Mouse (Mus musculus): Measurements from ENCODE around the gene Rnf126. TPM values are rescaled to one million over a fixed set of nuclear protein-coding genes. Genes with fewer than 3 reads are reported as not detected.
A peak's percentile ranks its signal among the peaks of the same experiment; 100 is the strongest.

The Rnf126 gene
- polyA plus RNA-seq, 1 experiment from 2014 or later = 78.9 TPM

- no peak for ATAC-seq (ENCODE audit: low read depth)
- Histone ChIP-seq H3K4me3 (ENCODE audit: low read depth, low read length) (peak within 1 kb of the TSS; percentile 49), H3K4me2 (ENCODE audit: low read depth, low read length) (peak within 1 kb of the TSS; percentile 79), H3K27me3 (replicated peaks; ENCODE audit: control insufficient read depth, insufficient read depth, low read length) (peaks cover 19% of the 10 kb centered on the region; the same call in 1 of the 2 replicates), H3K36me3 (ENCODE audit: control insufficient read depth, insufficient read depth, low read length) (no peaks in the 10 kb centered on the region), H3K27ac (replicated peaks; ENCODE audit: low read depth, low read length) (0 out of 2 replicates have a peak within 1 kb of the TSS, but pooled peaks have one; percentile 39), H3K9me3 (ENCODE audit: control insufficient read depth, low read length) (peaks cover 7% of the 10 kb centered on the region), H3K9ac (ENCODE audit: low read depth, low read length) (peak within 1 kb of the TSS; percentile 69), H3K4me1 (ENCODE audit: control insufficient read depth, insufficient read depth, low read length) (peaks cover 23% of the 10 kb centered on the region; the same call in 1 of the 2 replicates)
- 5% methylated on average over 21 of the region's 39 CpGs for WGBS
- peak; percentile 36 for DNase-seq (ENCODE audit: low spot score)
Measured at GRCm38 (mm10) chr10:79777103-79777531, 10.4 kb upstream of the Rnf126 start, which contains the start of gene Fstl3. Gene Fstl3, plus strand, starts transcription at chr10:79777272.

GRCm38 (mm10) chr10:79774486-79775279 is 7.9 kb upstream of the Rnf126 start:
- H3K4me2 ChIP-seq (ENCODE audit: low read depth, low read length) = no peak overlapping the region
- H3K9me3 ChIP-seq (ENCODE audit: control insufficient read depth, low read length) = peaks cover 7% of the 10 kb centered on the region
- DNase-seq (ENCODE audit: low spot score) (no peak), ATAC-seq (ENCODE audit: low read depth) (no peak)
- H3K27ac ChIP-seq (replicated peaks; ENCODE audit: low read depth, low read length) = no peak overlapping the region
- WGBS = 71% methylated on average over 4 of the region's 5 CpGs
- H3K27me3 ChIP-seq (replicated peaks; ENCODE audit: control insufficient read depth, insufficient read depth, low read length) = peaks cover 11% of the 10 kb centered on the region; the same call in 1 of the 2 replicates
- no peaks in the 10 kb centered on the region for H3K36me3 ChIP-seq (ENCODE audit: control insufficient read depth, insufficient read depth, low read length)
- H3K4me3 ChIP-seq (ENCODE audit: low read depth, low read length) = no peak overlapping the region
- H3K4me1 ChIP-seq (ENCODE audit: control insufficient read depth, insufficient read depth, low read length) = peaks cover 11% of the 10 kb centered on the region; the same call in 1 of the 2 replicates
- H3K9ac ChIP-seq (ENCODE audit: low read depth, low read length) = no peak overlapping the region

GRCm38 (mm10) chr10:79773208-79773607 is 6.5 kb upstream of the Rnf126 start:
- DNase-seq (ENCODE audit: low spot score) (no peak), ATAC-seq (ENCODE audit: low read depth) (no peak)
- no peak overlapping the region for H3K4me2 ChIP-seq (ENCODE audit: low read depth, low read length)
- H3K27ac ChIP-seq (replicated peaks; ENCODE audit: low read depth, low read length) = no peak overlapping the region
- WGBS = 83% methylated on average over 2 of the region's 2 CpGs
- no peak overlapping the region for H3K9ac ChIP-seq (ENCODE audit: low read depth, low read length)
- no peak overlapping the region for H3K4me3 ChIP-seq (ENCODE audit: low read depth, low read length)
- H3K27me3 ChIP-seq (replicated peaks; ENCODE audit: control insufficient read depth, insufficient read depth, low read length) = no peaks in the 10 kb centered on the region
- H3K4me1 ChIP-seq (ENCODE audit: control insufficient read depth, insufficient read depth, low read length) = peaks cover 8% of the 10 kb centered on the region; the same call in 1 of the 2 replicates
- H3K9me3 ChIP-seq (ENCODE audit: control insufficient read depth, low read length) = peaks cover 7% of the 10 kb centered on the region
- no peaks in the 10 kb centered on the region for H3K36me3 ChIP-seq (ENCODE audit: control insufficient read depth, insufficient read depth, low read length)

GRCm38 (mm10) chr10:79772320-79772719 is 5.6 kb upstream of the Rnf126 start:
- Histone ChIP-seq H3K9ac (ENCODE audit: low read depth, low read length) (no peak overlapping the region), H3K4me2 (ENCODE audit: low read depth, low read length) (no peak overlapping the region), H3K4me1 (ENCODE audit: control insufficient read depth, insufficient read depth, low read length) (peaks cover 10% of the 10 kb centered on the region), H3K4me3 (ENCODE audit: low read depth, low read length) (no peak overlapping the region), H3K9me3 (ENCODE audit: control insufficient read depth, low read length) (peaks cover 7% of the 10 kb centered on the region), H3K27ac (replicated peaks; ENCODE audit: low read depth, low read length) (no peak overlapping the region), H3K27me3 (replicated peaks; ENCODE audit: control insufficient read depth, insufficient read depth, low read length) (no peaks in the 10 kb centered on the region), H3K36me3 (ENCODE audit: control insufficient read depth, insufficient read depth, low read length) (no peaks in the 10 kb centered on the region)
- no peak for ATAC-seq (ENCODE audit: low read depth)
- no peak for DNase-seq (ENCODE audit: low spot score)
- whole genome bisulfite sequencing = 89% methylated on average over 3 of the region's 3 CpGs

GRCm38 (mm10) chr10:79769329-79769728 is 2.6 kb upstream of the Rnf126 start:
- WGBS = 38% methylated on average over 4 of the region's 4 CpGs
- Histone ChIP-seq H3K27me3 (replicated peaks; ENCODE audit: control insufficient read depth, insufficient read depth, low read length) (no peaks in the 10 kb centered on the region), H3K4me3 (ENCODE audit: low read depth, low read length) (no peak overlapping the region), H3K4me2 (ENCODE audit: low read depth, low read length) (no peak overlapping the region), H3K27ac (replicated peaks; ENCODE audit: low read depth, low read length) (no peak overlapping the region), H3K36me3 (ENCODE audit: control insufficient read depth, insufficient read depth, low read length) (no peaks in the 10 kb centered on the region), H3K4me1 (ENCODE audit: control insufficient read depth, insufficient read depth, low read length) (peaks cover 19% of the 10 kb centered on the region), H3K9ac (ENCODE audit: low read depth, low read length) (no peak overlapping the region), H3K9me3 (ENCODE audit: control insufficient read depth, low read length) (peaks cover 4% of the 10 kb centered on the region; the same call in 1 of the 2 replicates)
- ATAC-seq (ENCODE audit: low read depth) (no peak), DNase-seq (ENCODE audit: low spot score) (no peak)

GRCm38 (mm10) chr10:79768400-79768799 is 1.6 kb upstream of the Rnf126 start:
- 0% methylated on average over 5 of the region's 5 CpGs for WGBS
- peaks cover 20% of the 10 kb centered on the region for H3K4me1 ChIP-seq (ENCODE audit: control insufficient read depth, insufficient read depth, low read length)
- no peaks in the 10 kb centered on the region for H3K27me3 ChIP-seq (replicated peaks; ENCODE audit: control insufficient read depth, insufficient read depth, low read length)
- H3K4me3 ChIP-seq (ENCODE audit: low read depth, low read length) = no peak overlapping the region
- DNase-seq (ENCODE audit: low spot score) (peak; percentile 75), ATAC-seq (ENCODE audit: low read depth) (no peak)
- peaks cover 4% of the 10 kb centered on the region; the same call in 1 of the 2 replicates for H3K9me3 ChIP-seq (ENCODE audit: control insufficient read depth, low read length)
- H3K4me2 ChIP-seq (ENCODE audit: low read depth, low read length) = peak overlapping the region; percentile 90; the same call in 1 of the 2 replicates
- H3K27ac ChIP-seq (replicated peaks; ENCODE audit: low read depth, low read length) = no peak overlapping the region
- H3K9ac ChIP-seq (ENCODE audit: low read depth, low read length) = no peak overlapping the region
- H3K36me3 ChIP-seq (ENCODE audit: control insufficient read depth, insufficient read depth, low read length) = no peaks in the 10 kb centered on the region

GRCm38 (mm10) chr10:79767372-79768244 is 856 bp upstream of the Rnf126 start:
- peak; percentile 97 for DNase-seq (ENCODE audit: low spot score)
- Histone ChIP-seq H3K36me3 (ENCODE audit: control insufficient read depth, insufficient read depth, low read length) (no peaks in the 10 kb centered on the region; the same call in 1 of the 2 replicates), H3K9me3 (ENCODE audit: control insufficient read depth, low read length) (peaks cover 4% of the 10 kb centered on the region; the same call in 1 of the 2 replicates), H3K27ac (replicated peaks; ENCODE audit: low read depth, low read length) (peak overlapping the region; percentile 93), H3K9ac (ENCODE audit: low read depth, low read length) (peak overlapping the region; percentile 97), H3K4me1 (ENCODE audit: control insufficient read depth, insufficient read depth, low read length) (peaks cover 20% of the 10 kb centered on the region), H3K4me3 (ENCODE audit: low read depth, low read length) (peak overlapping the region; percentile 94), H3K4me2 (ENCODE audit: low read depth, low read length) (peak overlapping the region; percentile 90), H3K27me3 (replicated peaks; ENCODE audit: control insufficient read depth, insufficient read depth, low read length) (no peaks in the 10 kb centered on the region)
- WGBS = 12% methylated on average over 40 of the region's 40 CpGs
- peak; percentile 85 for ATAC-seq (ENCODE audit: low read depth)

GRCm38 (mm10) chr10:79766001-79766507 is 698 bp downstream of the Rnf126 start:
- Histone ChIP-seq H3K36me3 (ENCODE audit: control insufficient read depth, insufficient read depth, low read length) (peaks cover 15% of the 10 kb centered on the region), H3K4me3 (ENCODE audit: low read depth, low read length) (peak overlapping the region; percentile 94), H3K4me1 (ENCODE audit: control insufficient read depth, insufficient read depth, low read length) (peaks cover 20% of the 10 kb centered on the region), H3K27me3 (replicated peaks; ENCODE audit: control insufficient read depth, insufficient read depth, low read length) (no peaks in the 10 kb centered on the region), H3K9me3 (ENCODE audit: control insufficient read depth, low read length) (no peaks in the 10 kb centered on the region), H3K4me2 (ENCODE audit: low read depth, low read length) (peak overlapping the region; percentile 90), H3K9ac (ENCODE audit: low read depth, low read length) (peak overlapping the region; percentile 97), H3K27ac (replicated peaks; ENCODE audit: low read depth, low read length) (peak overlapping the region; percentile 93)
- peak; percentile 41 for DNase-seq (ENCODE audit: low spot score)
- ATAC-seq (ENCODE audit: low read depth) = no peak
- WGBS = 11% methylated on average over 11 of the region's 16 CpGs
